Mouse (Mus musculus): ENCODE results near the gene Iqcj.

DNA sequence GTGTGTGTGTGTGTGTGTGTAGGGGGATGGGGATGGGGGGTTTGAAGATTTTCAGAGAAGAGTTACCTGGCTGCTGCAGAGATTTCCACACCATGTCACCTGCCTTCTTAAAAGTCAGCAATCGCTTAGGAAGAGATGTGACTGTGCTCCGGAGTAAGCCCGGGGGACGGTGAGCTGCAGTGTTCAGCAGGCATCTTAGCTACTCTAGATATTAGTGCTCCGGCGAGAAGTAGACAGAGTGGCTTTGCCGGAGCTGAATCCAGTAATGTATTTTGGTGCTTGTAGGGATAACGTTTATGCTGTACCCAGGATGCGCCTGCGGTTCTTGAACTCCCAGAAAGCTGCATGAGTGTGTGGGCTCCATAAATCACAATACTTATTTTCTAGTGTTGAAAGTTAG, 748 bp downstream of the Iqcj start:
- TF ChIP-seq GATA1 (IDR thresholded peaks at IDR 0.05; ENCODE audit: low read length) (no peak), TAL1 (IDR thresholded peaks at IDR 0.05; ENCODE audit: low read length) (no peak)
